Mouse (Mus musculus): Measurements from ENCODE around the gene Cebpe.
A peak's percentile ranks its signal among the peaks of the same experiment; 100 is the strongest.

DNA sequence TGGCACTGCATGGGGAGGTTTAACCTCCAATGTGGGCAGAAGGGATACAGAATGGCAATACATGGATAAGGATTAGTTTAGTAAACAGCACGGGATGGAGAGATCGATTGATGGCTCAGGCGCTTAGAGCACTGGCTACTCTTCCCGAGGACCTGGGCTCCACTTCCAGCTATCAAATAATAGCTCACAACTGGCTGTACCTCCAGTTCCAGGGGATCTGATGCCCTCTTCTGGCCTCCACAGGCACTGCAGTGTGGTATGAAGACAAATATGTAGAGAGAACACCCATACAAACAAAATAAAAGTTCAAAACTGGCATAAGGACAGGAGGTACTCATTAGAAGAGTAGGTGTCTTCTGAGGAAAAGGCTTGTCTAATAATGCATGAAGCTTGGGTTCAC is 42.6 kb downstream of the Cebpe start:
- TF ChIP-seq CTCF (IDR thresholded peaks at IDR 0.05): peak; percentile 89
- TF ChIP-seq POLR2A (IDR thresholded peaks at IDR 0.05; ENCODE audit: insufficient read depth, low read depth, low read length): no peak

Measured in heart, adult 2 months (tissue).